Mouse (Mus musculus): ENCODE results near the gene Rbfox2. TPM values are rescaled to one million over a fixed set of nuclear protein-coding genes. Genes with fewer than 3 reads are reported as not detected.

The Rbfox2 gene
- total RNA-seq, 2 experiments from 2014 or later: 48.2 to 78.6 TPM

- H3K4me3 ChIP-seq: no peak overlapping the region
- TF ChIP-seq CTCF (IDR thresholded peaks at IDR 0.05): no peak
- H3K27ac ChIP-seq: peak overlapping the region; percentile 56
- intact Hi-C loops (cut with DNase I): no loop called here
- no peak for DNase-seq
Observed at GRCm38 (mm10) chr15:77141711-77142110, 165.1 kb downstream of the Rbfox2 start.

- intact Hi-C loops (cut with DNase I): no loop called here
- no peak overlapping the region for H3K4me3 ChIP-seq
- DNase-seq: no peak
- TF ChIP-seq CTCF (IDR thresholded peaks at IDR 0.05): no peak
- peak overlapping the region; percentile 41 for H3K27ac ChIP-seq
Observed at GRCm38 (mm10) chr15:77138282-77138681, 168.5 kb downstream of the Rbfox2 start.

- intact Hi-C loops (cut with DNase I): no loop called here
- no peak for DNase-seq
- H3K4me3 ChIP-seq: no peak overlapping the region
- no peak overlapping the region for H3K27ac ChIP-seq
- no peak for TF ChIP-seq CTCF (IDR thresholded peaks at IDR 0.05)
Observed at GRCm38 (mm10) chr15:77134483-77134882, 172.3 kb downstream of the Rbfox2 start.

- no peak for DNase-seq
- intact Hi-C loops (cut with DNase I): no loop called here
- Histone ChIP-seq H3K27ac (peak overlapping the region; percentile 28), H3K4me3 (no peak overlapping the region)
- TF ChIP-seq CTCF (IDR thresholded peaks at IDR 0.05): no peak
Observed at GRCm38 (mm10) chr15:77129154-77129553, 177.7 kb downstream of the Rbfox2 start.

- Histone ChIP-seq H3K27ac (no peak overlapping the region), H3K4me3 (no peak overlapping the region)
- TF ChIP-seq CTCF (IDR thresholded peaks at IDR 0.05): no peak
- intact Hi-C loops (cut with DNase I): no loop called here
- DNase-seq: no peak
Observed at GRCm38 (mm10) chr15:77127737-77128136, 179.1 kb downstream of the Rbfox2 start.

GRCm38 (mm10) chr15:77126674-77127073, 180.1 kb downstream of the Rbfox2 start:
- Histone ChIP-seq H3K27ac (no peak overlapping the region), H3K4me3 (no peak overlapping the region)
- DNase-seq: no peak
- TF ChIP-seq CTCF (IDR thresholded peaks at IDR 0.05): no peak
- intact Hi-C loops (cut with DNase I): no loop called here

- Histone ChIP-seq H3K27ac (no peak overlapping the region), H3K4me3 (no peak overlapping the region)
- no peak for DNase-seq
- intact Hi-C loops (cut with DNase I): no loop called here
- no peak for TF ChIP-seq CTCF (IDR thresholded peaks at IDR 0.05)
Observed at GRCm38 (mm10) chr15:77124372-77125117, 182.3 kb downstream of the Rbfox2 start.

GRCm38 (mm10) chr15:77122824-77123223, 184.0 kb downstream of the Rbfox2 start:
- DNase-seq: no peak
- TF ChIP-seq CTCF (IDR thresholded peaks at IDR 0.05): no peak
- intact Hi-C loops (cut with DNase I): no loop called here
- H3K27ac ChIP-seq: no peak overlapping the region
- H3K4me3 ChIP-seq: no peak overlapping the region

GRCm38 (mm10) chr15:77122208-77122607, 184.6 kb downstream of the Rbfox2 start:
- no peak overlapping the region for H3K4me3 ChIP-seq

GRCm38 (mm10) chr15:77119666-77120065, 187.1 kb downstream of the Rbfox2 start:
- intact Hi-C loops (cut with DNase I): no loop called here
- no peak for DNase-seq
- no peak overlapping the region for H3K4me3 ChIP-seq
- no peak for TF ChIP-seq CTCF (IDR thresholded peaks at IDR 0.05)
- H3K27ac ChIP-seq: no peak overlapping the region

More at GRCm38 (mm10) chr15:77122208-77122607, 184.6 kb downstream of the Rbfox2 start:
- intact Hi-C loops (cut with DNase I): no loop called here
- TF ChIP-seq CTCF (IDR thresholded peaks at IDR 0.05): no peak
- DNase-seq: no peak
- H3K27ac ChIP-seq: no peak overlapping the region

GRCm38 (mm10) chr15:77117209-77117608, 189.6 kb downstream of the Rbfox2 start:
- no peak for TF ChIP-seq CTCF (IDR thresholded peaks at IDR 0.05)
- intact Hi-C loops (cut with DNase I): no loop called here
- H3K27ac ChIP-seq: no peak overlapping the region
- H3K4me3 ChIP-seq: no peak overlapping the region
- DNase-seq: no peak

- no peak for TF ChIP-seq CTCF (IDR thresholded peaks at IDR 0.05)
- DNase-seq: no peak
- Histone ChIP-seq H3K4me3 (no peak overlapping the region), H3K27ac (no peak overlapping the region)
- intact Hi-C loops (cut with DNase I): no loop called here
Observed at GRCm38 (mm10) chr15:77116139-77116722, 190.6 kb downstream of the Rbfox2 start.

GRCm38 (mm10) chr15:77115456-77115855, 191.3 kb downstream of the Rbfox2 start:
- Histone ChIP-seq H3K4me3 (no peak overlapping the region), H3K27ac (peak overlapping the region; percentile 13; the same call in 1 of the 2 replicates)
- TF ChIP-seq CTCF (IDR thresholded peaks at IDR 0.05): no peak
- no peak for DNase-seq
- intact Hi-C loops (cut with DNase I): no loop called here

Measured in gastrocnemius, adult 2 months (tissue).